ENCODE assay signal across 9 mouse cellular contexts in the genomic region with DNA sequence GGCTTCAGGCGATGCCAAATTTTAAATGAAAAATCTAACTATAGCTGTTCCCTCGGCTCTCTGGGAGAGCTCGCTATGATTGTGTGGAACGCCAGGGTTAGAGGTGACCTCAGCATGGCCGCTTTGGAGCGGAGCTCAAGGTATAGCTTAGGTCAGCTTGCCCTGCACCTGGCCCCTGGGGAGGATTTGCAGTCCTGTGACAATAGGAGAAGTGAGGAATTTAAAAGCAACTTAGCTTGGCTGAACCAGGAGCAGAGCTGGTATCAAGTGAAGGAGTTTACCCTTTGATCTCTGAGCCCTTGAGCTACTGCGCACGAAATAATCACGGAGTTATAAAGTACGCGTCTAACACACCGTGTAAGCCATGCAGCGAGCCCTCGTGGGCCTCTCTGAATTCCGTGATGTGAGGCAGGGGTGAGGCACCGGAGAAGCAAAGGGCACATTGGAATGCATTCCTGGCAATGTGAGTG.
DNase-seq lines count a peak whose midpoint lies in the region; ATAC-seq and TF ChIP-seq lines count a peak whose summit lies in the region.
"Had no signal": no experiment of that assay in that cellular context is flagged by ENCODE, and none has a peak within 500 bp of the region (broad histone marks: within the 10 kb centered on the region; RNA-seq: fewer than 3 reads in every experiment).

No protein-coding gene starts in this region.

- DNase-seq in cerebellum, adult 11 months = no peak
- DNase-seq in brain, adult 2 months (ENCODE audit: low read depth, low spot score) = peak; percentile 37
- peak; percentile 30 for DNase-seq in yolk sac, embryonic 10.5 days (ENCODE audit: low spot score)
- DNase-seq in left cerebral cortex, postnatal 14 days (ENCODE audit: low spot score in 2 of 2) = no peak

- H3K4me1 ChIP-seq in forebrain, embryonic 15.5 days = peaks cover 14% of the 10 kb centered on the region
- no peaks in the 10 kb centered on the region for H3K4me1 ChIP-seq in intestine, postnatal 0 days (replicated peaks; ENCODE audit: control insufficient read depth, insufficient read depth, low read length)
- H3K4me1 ChIP-seq in lung, embryonic 16.5 days (replicated peaks; ENCODE audit: control insufficient read depth, insufficient read depth, low read length) = peaks cover 12% of the 10 kb centered on the region

- peak overlapping the region; percentile 11; the same call in 1 of the 2 replicates for H3K27ac ChIP-seq in forebrain, embryonic 15.5 days (replicated peaks)
- H3K27ac ChIP-seq in intestine, postnatal 0 days (ENCODE audit: low read depth, low read length) = peak overlapping the region; percentile 67
- H3K27ac ChIP-seq in lung, embryonic 16.5 days (ENCODE audit: low read length) = peak overlapping the region; percentile 3; the same call in 1 of the 2 replicates

- peak overlapping the region; percentile 57 for H3K4me2 ChIP-seq in forebrain, embryonic 15.5 days (replicated peaks)
- peak overlapping the region; percentile 45 for H3K4me2 ChIP-seq in intestine, postnatal 0 days (replicated peaks; ENCODE audit: low read depth)
- H3K4me2 ChIP-seq in lung, embryonic 16.5 days (ENCODE audit: low read depth, low read length) = peak overlapping the region; percentile 46

- H3K9ac ChIP-seq in forebrain, embryonic 15.5 days (replicated peaks) = peak overlapping the region; percentile 43
- H3K9ac ChIP-seq in intestine, postnatal 0 days (ENCODE audit: low read depth, low read length) = peak overlapping the region; percentile 26; the same call in 1 of the 2 replicates
- H3K9ac ChIP-seq in lung, embryonic 16.5 days (ENCODE audit: low read length) = peak overlapping the region; percentile 6

- no peaks in the 10 kb centered on the region for H3K27me3 ChIP-seq in forebrain, embryonic 15.5 days
- H3K27me3 ChIP-seq in intestine, postnatal 0 days (replicated peaks; ENCODE audit: control insufficient read depth, insufficient read depth, low read length) = no peaks in the 10 kb centered on the region
- H3K27me3 ChIP-seq in lung, embryonic 16.5 days (ENCODE audit: control insufficient read depth, insufficient read depth, low read depth, low read length) = no peaks in the 10 kb centered on the region

- peak; percentile 37 for TF ChIP-seq CTCF in intestine, postnatal 0 days (IDR thresholded peaks at IDR 0.05; ENCODE audit: low read depth)

- no peaks in the 10 kb centered on the region for H3K9me3 ChIP-seq in forebrain, embryonic 15.5 days
- H3K9me3 ChIP-seq in intestine, postnatal 0 days (ENCODE audit: control insufficient read depth) = no peaks in the 10 kb centered on the region
- H3K9me3 ChIP-seq in lung, embryonic 16.5 days (ENCODE audit: control insufficient read depth, low read length) = no peaks in the 10 kb centered on the region

- peak; percentile 72 for ATAC-seq in cerebellum, adult (ENCODE audit: insufficient number of reproducible peaks, low FRiP score, low TSS enrichment)
- ATAC-seq in forebrain, embryonic 15.5 days (replicated peaks) = peak; percentile 77
- ATAC-seq in intestine, postnatal 0 days = peak; percentile 99
- peak; percentile 86 for ATAC-seq in lung, embryonic 16.5 days (ENCODE audit: low read depth)

- 3% methylated on average over 16 of the region's 16 CpGs for WGBS in forebrain, embryonic 15.5 days
- 5% methylated on average over 16 of the region's 16 CpGs for WGBS in intestine, postnatal 0 days
- 6% methylated on average over 16 of the region's 16 CpGs for WGBS in lung, embryonic 16.5 days

- H3K36me3 ChIP-seq in forebrain, embryonic 15.5 days = no peaks in the 10 kb centered on the region
- H3K36me3 ChIP-seq in intestine, postnatal 0 days (ENCODE audit: control insufficient read depth, insufficient read depth) = no peaks in the 10 kb centered on the region
- no peaks in the 10 kb centered on the region for H3K36me3 ChIP-seq in lung, embryonic 16.5 days (ENCODE audit: control insufficient read depth, insufficient read depth, low read length)

- peak overlapping the region; percentile 33 for H3K4me3 ChIP-seq in forebrain, embryonic 15.5 days
- no peak overlapping the region for H3K4me3 ChIP-seq in intestine, postnatal 0 days (ENCODE audit: low read depth, low read length)
- H3K4me3 ChIP-seq in lung, embryonic 16.5 days (ENCODE audit: low read length) = peak overlapping the region; percentile 20
- H3K4me3 ChIP-seq: erythroblast, embryonic 14.5 days had no signal

- intact Hi-C loops in left cerebral cortex, postnatal 14 days (cut with DNase I) = no loop called here

Comparison
In these comparisons a context has a peak if more than half of its experiments do, and no peak if none do; other contexts are left out.
1. DNase-seq: peak in brain, adult 2 months (single experiment) and yolk sac, embryonic 10.5 days (single experiment); none in cerebellum, adult 11 months (single experiment) and left cerebral cortex, postnatal 14 days (0 of 2).
2. H3K27ac ChIP-seq: peak in every context shown above with its lines; median percentile 67 in intestine, postnatal 0 days; 11 in forebrain, embryonic 15.5 days; 3 in lung, embryonic 16.5 days.
3. Peak in every context shown above with its lines, with median percentiles within 50 percentile points of each other: ATAC-seq, H3K4me2 ChIP-seq and H3K9ac ChIP-seq.